Mouse (Mus musculus): ENCODE measurements around the gene Ccn2. TPM values are rescaled to one million over a fixed set of nuclear protein-coding genes. Genes with fewer than 3 reads are reported as not detected.

Ccn2 gene
- 9.7 TPM for polyA plus RNA-seq (2014; fragmentation: Illumina TruSeq; extraction: RNeasy Lipid Tissue Mini Kit (QIAGEN cat#74804); ENCODE audit: low replicate concordance)

DNA sequence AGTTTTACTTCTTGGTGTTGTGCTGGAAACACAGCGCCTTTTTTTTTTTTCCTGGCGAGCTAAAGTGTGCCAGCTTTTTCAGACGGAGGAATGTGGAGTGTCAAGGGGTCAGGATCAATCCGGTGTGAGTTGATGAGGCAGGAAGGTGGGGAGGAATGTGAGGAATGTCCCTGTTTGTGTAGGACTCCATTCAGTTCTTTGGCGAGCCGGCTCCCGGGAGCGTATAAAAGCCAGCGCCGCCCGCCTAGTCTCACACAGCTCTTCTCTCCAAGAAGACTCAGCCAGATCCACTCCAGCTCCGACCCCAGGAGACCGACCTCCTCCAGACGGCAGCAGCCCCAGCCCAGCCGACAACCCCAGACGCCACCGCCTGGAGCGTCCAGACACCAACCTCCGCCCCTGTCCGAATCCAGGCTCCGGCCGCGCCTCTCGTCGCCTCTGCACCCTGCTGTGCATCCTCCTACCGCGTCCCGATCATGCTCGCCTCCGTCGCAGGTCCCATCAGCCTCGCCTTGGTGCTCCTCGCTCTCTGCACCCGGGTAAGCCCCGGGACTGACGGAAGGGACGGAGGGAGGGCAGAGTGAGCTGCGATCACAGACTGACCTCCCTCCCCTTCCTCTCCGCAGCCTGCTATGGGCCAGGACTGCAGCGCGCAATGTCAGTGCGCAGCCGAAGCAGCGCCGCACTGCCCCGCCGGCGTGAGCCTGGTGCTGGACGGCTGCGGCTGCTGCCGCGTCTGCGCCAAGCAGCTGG is at the start of gene Ccn2:
Gene Ccn2, plus strand, starts transcription at position 193 of the 753 bp plus-strand sequence.

Other genes with a start within 250 kb of the Ccn2 start
- gene Enpp1, start 116.7 kb downstream of the Ccn2 start, polyA plus RNA-seq (2014; fragmentation: Illumina TruSeq; extraction: RNeasy Lipid Tissue Mini Kit (QIAGEN cat#74804); ENCODE audit: low replicate concordance) = 15.4 TPM
- gene Enpp3, start 247.4 kb downstream of the Ccn2 start, polyA plus RNA-seq (2014; fragmentation: Illumina TruSeq; extraction: RNeasy Lipid Tissue Mini Kit (QIAGEN cat#74804); ENCODE audit: low replicate concordance) = 550 TPM

All from small intestine, adult 10 weeks (tissue).